Comparison of ENCODE assay signal across 19 mouse cellular contexts in the genomic region with DNA sequence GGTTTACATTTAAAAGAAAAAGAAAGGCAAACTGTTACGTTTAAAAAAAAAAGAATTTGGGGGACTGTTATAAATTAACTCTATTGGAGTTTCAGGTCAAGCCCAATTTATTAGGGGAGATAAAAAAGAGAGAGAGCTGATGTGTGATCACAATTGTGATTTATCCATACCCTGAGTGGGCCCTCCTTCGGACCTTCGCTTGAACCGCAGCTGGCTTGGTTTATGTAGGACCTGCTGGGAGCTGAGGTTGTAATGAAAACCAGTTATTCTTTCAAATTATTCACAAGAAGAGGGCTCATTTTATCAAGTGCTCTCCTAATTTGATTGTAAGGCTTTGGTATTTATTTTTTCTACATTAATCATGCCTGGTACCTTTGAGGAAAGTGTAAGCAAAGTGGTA.
A peak's percentile ranks its signal among the peaks of the same experiment; 100 is the strongest.
DNase-seq lines count a peak whose midpoint lies in the region; ATAC-seq lines count a peak whose summit lies in the region.
"Had no signal": no experiment of that assay in that cellular context is flagged by ENCODE, and none has a peak within 500 bp of the region (broad histone marks: within the 10 kb centered on the region; RNA-seq: fewer than 3 reads in every experiment).

No protein-coding gene starts in this region.

- H3K4me1 ChIP-seq in embryonic facial prominence, embryonic 11.5 days (ENCODE audit: control insufficient read depth, insufficient read depth, low read length) = peaks cover 7% of the 10 kb centered on the region; the same call in 1 of the 2 replicates
- peaks cover 40% of the 10 kb centered on the region for H3K4me1 ChIP-seq in embryonic facial prominence, embryonic 10.5 days
- H3K4me1 ChIP-seq in limb, embryonic 10.5 days = peaks cover 53% of the 10 kb centered on the region

- H3K4me2 ChIP-seq in embryonic facial prominence, embryonic 11.5 days (ENCODE audit: low read depth, low read length) = no peak overlapping the region
- H3K4me2 ChIP-seq: embryonic facial prominence, embryonic 12.5 days; forebrain, embryonic 13.5 days; forebrain, embryonic 15.5 days had no signal

- no peak overlapping the region for H3K4me3 ChIP-seq in embryonic facial prominence, embryonic 11.5 days (ENCODE audit: low read depth, low read length)
- H3K4me3 ChIP-seq in embryonic facial prominence, embryonic 10.5 days = no peak overlapping the region
- no peak overlapping the region for H3K4me3 ChIP-seq in limb, embryonic 10.5 days
- H3K4me3 ChIP-seq: embryonic facial prominence, embryonic 12.5 days; forebrain, embryonic 13.5 days; forebrain, embryonic 15.5 days had no signal

- DNase-seq in embryonic facial prominence, embryonic 11.5 days (ENCODE audit: low spot score) = peak; percentile 63
- no peak for DNase-seq in embryonic facial prominence, embryonic 10.5 days (ENCODE audit: low spot score)
- DNase-seq in forelimb bud, embryonic 11.5 days (ENCODE audit: low read depth, low spot score) = peak; percentile 55
- DNase-seq in limb, embryonic 10.5 days (ENCODE audit: low spot score) = peak; percentile 43
- peak; percentile 37 for DNase-seq in mesoderm, embryonic 11.5 days (ENCODE audit: low read depth, low spot score)
- DNase-seq in adrenal gland, adult (ENCODE audit: inconsistent age in 2 of 2, low spot score in 1 of 2) = no peak
- DNase-seq: adrenal gland, adult 8-10 months; adrenal gland, postnatal 14 days; adrenal gland, postnatal 36 days; cerebellum, adult 11-12 months; cerebellum, adult 2 months; cerebellum, adult 9-10 months; cerebellum, postnatal 10 days; cerebellum, postnatal 25 days; forebrain, postnatal 0 days had no signal

- no peaks in the 10 kb centered on the region for H3K9me3 ChIP-seq in embryonic facial prominence, embryonic 11.5 days (replicated peaks; ENCODE audit: control insufficient read depth, low read length)
- H3K9me3 ChIP-seq in embryonic facial prominence, embryonic 10.5 days = no peaks in the 10 kb centered on the region
- H3K9me3 ChIP-seq in limb, embryonic 10.5 days (replicated peaks) = no peaks in the 10 kb centered on the region
- H3K9me3 ChIP-seq: embryonic facial prominence, embryonic 12.5 days; forebrain, embryonic 13.5 days; forebrain, embryonic 15.5 days had no signal

- no peak overlapping the region for H3K27ac ChIP-seq in embryonic facial prominence, embryonic 11.5 days (replicated peaks; ENCODE audit: low read depth, low read length)
- no peak overlapping the region for H3K27ac ChIP-seq in embryonic facial prominence, embryonic 10.5 days (replicated peaks)
- no peak overlapping the region for H3K27ac ChIP-seq in limb, embryonic 10.5 days
- H3K27ac ChIP-seq: embryonic facial prominence, embryonic 12.5 days; forebrain, embryonic 13.5 days; forebrain, embryonic 15.5 days had no signal

- ATAC-seq in embryonic facial prominence, embryonic 11.5 days (replicated peaks; ENCODE audit: insufficient number of reproducible peaks, low FRiP score, low TSS enrichment, low read depth) = no peak
- no peak for ATAC-seq in monocyte, adult 5-6 weeks (replicated peaks; ENCODE audit: insufficient number of reproducible peaks, low FRiP score, low TSS enrichment, poor library complexity, severe bottlenecking)
- ATAC-seq: forebrain, embryonic 13.5 days; forebrain, embryonic 15.5 days; forebrain, postnatal 0 days had no signal

- H3K36me3 ChIP-seq in embryonic facial prominence, embryonic 11.5 days (replicated peaks; ENCODE audit: control insufficient read depth, insufficient read depth, low read depth, low read length) = no peaks in the 10 kb centered on the region
- no peaks in the 10 kb centered on the region for H3K36me3 ChIP-seq in embryonic facial prominence, embryonic 10.5 days (replicated peaks)
- no peaks in the 10 kb centered on the region for H3K36me3 ChIP-seq in limb, embryonic 10.5 days
- H3K36me3 ChIP-seq: embryonic facial prominence, embryonic 12.5 days; forebrain, embryonic 15.5 days had no signal

- WGBS in embryonic facial prominence, embryonic 11.5 days = 42% methylated on average over 4 of the region's 4 CpGs
- WGBS in embryonic facial prominence, embryonic 10.5 days = 44% methylated on average over 4 of the region's 4 CpGs
- WGBS in limb, embryonic 10.5 days = 21% methylated on average over 4 of the region's 4 CpGs

- H3K9ac ChIP-seq in embryonic facial prominence, embryonic 11.5 days (replicated peaks; ENCODE audit: low read length) = no peak overlapping the region
- H3K9ac ChIP-seq: embryonic facial prominence, embryonic 12.5 days; forebrain, embryonic 13.5 days; forebrain, embryonic 15.5 days; forebrain, postnatal 0 days had no signal

- H3K27me3 ChIP-seq in embryonic facial prominence, embryonic 11.5 days (ENCODE audit: control insufficient read depth, insufficient read depth, low read length) = no peaks in the 10 kb centered on the region
- H3K27me3 ChIP-seq in embryonic facial prominence, embryonic 10.5 days (replicated peaks; ENCODE audit: low read depth, poor library complexity, severe bottlenecking) = peaks cover 36% of the 10 kb centered on the region
- peaks cover 41% of the 10 kb centered on the region for H3K27me3 ChIP-seq in limb, embryonic 10.5 days (ENCODE audit: low read depth, poor library complexity, severe bottlenecking)
- H3K27me3 ChIP-seq: embryonic facial prominence, embryonic 12.5 days had no signal

Comparison
In these comparisons a context has a peak if more than half of its experiments do, and no peak if none do; other contexts are left out.
1. DNase-seq: peak in embryonic facial prominence, embryonic 11.5 days (single experiment), forelimb bud, embryonic 11.5 days (single experiment), limb, embryonic 10.5 days (single experiment) and mesoderm, embryonic 11.5 days (single experiment); none in embryonic facial prominence, embryonic 10.5 days (single experiment) and adrenal gland, adult (0 of 2).